Mouse (Mus musculus) inflammation-experienced regulatory T-cells, adult 16 weeks (primary cell): ENCODE measurements around the gene Robo2. TPM values are rescaled to one million over a fixed set of nuclear protein-coding genes. Genes with fewer than 3 reads are reported as not detected.

Experiments used
- polyA plus RNA-seq: library from polyadenylated mRNA; unstranded; fragments of 100-300 nt; shearing (Covaris generic); gene quantifications from one replicate; pipeline ENCODE4 v1.2.1, GENCODE M21; 2017

The Robo2 gene
- 0.32 TPM for polyA plus RNA-seq

DNA sequence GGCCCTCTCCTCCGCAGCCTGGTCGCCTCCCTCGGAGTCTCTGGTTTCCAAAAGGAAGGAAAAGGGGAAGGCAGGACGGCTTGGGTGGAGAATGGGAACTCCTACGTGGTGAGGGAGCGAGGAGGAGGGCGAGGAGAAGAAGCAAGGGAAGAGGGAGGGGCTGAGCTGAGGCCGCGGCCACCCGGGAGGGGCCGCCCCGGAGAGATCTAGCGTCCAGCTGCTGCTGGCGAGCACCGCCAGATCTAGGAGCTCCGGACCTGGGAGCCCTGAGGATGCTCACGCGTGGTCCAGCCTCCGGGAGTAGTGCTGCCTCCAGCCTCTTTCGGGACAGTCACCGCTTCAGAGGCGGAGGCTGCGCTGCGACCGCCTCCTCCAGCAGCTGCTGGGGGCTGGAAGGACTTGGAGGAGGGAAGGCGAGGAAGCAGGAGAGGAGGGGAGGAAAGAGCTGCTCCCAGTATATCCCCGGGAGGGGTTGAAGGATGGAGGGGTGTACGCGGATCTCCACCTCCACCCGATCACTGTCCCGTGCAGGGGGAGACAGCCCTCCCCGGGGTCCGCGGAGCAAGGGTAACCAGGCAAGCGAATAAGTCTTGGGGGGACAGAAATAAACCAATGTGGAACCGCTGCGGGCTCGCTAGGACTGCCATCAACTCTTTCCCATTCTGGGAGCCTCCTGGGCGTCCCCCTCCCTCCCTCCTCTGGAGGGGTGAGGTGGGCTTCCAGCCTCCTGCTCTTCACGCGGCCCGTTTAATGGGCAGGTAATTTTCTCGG is at the start of gene Robo2:
TSS of gene Robo2 (minus strand) at position 345 of the 771 bp plus-strand sequence.

